Mouse (Mus musculus) cerebellum, adult 9-10 months (tissue): ENCODE results near the gene Ttc5.
"Not testable (repeated sequence)": the region's sequence is repeated elsewhere in the genome, so short reads cannot be mapped to it uniquely, and the experiment has no call there.

Experiments
- DNase-seq: peaks from one replicate; pipeline ENCODE4 v3.0.0; 2022

The Ttc5 gene

DNA sequence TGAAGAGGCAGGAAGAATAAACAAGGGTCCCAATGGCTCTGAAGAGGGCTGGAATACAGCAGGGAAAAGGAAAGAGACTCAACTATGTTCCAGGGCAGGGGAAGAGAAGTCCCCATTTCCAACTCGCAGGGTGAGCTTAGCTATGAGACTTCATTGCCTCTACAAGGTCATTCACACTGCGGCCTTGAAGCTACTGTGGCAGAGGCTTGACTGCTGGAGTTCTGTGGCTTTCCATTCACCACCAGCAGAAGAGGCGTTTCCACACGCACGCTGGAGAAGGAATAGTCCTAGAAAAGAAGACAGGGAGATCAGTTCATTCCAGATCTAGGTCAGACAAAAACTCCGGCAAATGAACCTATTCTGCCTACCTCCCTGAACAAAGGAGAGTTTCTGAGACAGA, 19.6 kb downstream of the Ttc5 start:
- DNase-seq = no peak

DNA sequence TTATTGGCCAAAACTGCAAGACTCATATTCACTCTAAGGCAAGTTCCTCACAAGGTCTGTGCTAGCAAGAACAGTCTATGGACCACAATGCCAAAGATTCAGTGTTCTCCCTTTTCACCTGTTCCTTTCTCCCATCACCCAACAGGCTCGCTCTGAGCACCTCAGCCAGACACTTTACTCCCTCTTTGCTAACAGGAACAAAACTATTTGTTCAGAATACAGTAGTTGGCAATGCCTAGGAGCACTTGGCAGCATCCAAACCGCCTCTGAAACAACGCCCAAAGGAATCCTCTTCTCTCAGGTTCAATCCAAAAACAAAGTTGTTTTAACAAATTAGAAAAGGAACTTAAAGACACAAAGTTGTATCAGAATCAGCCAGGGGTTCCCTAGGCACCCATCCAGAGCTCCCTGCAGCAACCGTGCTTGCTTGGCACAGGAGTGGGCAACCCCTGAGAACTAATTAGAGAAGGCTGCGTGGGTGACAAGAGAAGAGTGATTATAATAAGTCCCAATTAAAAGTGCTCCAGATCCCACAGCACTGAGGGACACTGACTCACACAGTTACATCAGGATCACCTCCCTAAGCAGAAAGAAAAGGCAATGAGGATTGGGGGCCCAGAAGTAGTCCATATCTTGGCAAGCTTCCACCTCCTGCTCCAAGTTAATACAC, 26.8 kb downstream of the Ttc5 start:
- DNase-seq = no peak

- DNase-seq = no peak
Measured at GRCm38 (mm10) chr14:50744994-50745393, 40.3 kb downstream of the Ttc5 start, which contains the start of gene Olfr749. Olfr749 (minus strand) TSS chr14:50745094.

DNA sequence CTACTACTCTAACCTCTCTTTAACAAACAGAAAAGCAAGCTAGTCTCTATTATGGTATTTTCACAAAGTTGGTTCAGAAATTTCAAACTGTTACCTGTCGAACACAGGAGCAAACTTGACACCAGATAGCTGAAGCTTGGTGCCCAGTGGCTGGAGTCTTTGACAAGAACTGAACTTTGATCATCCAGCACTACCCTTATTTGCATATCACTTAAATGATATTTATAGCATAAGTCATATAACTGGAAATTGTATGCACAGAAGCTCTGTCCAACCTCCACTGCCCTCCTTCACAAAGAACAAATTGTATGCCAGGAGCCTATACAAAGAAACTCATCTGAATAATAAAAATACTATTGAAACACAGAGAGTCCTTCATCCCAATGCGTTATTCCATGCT, 43.7 kb downstream of the Ttc5 start:
- DNase-seq = no peak

GRCm38 (mm10) chr14:50740334-50740733, 45.0 kb downstream of the Ttc5 start:
- DNase-seq = no peak

DNA sequence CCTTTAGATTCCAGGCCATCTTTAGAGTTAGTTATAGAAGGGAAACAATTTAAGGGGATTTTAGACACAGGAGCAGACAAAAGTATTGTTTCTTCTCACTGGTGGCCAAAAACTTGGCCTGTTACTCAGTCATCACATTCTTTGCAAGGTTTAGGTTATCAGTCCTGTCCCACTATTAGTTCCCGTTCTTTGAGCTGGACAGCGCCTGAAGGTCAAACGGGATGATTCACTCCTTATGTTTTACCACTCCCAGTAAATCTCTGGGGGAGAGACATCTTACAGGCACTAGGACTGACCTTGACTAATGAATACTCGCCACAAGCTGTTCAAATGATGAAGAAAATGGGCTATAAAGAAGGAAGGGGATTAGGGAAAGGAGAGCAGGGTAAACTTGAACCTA, 62.9 kb downstream of the Ttc5 start:
- DNase-seq = not testable (repeated sequence)

GRCm38 (mm10) chr14:50719875-50720274, 65.4 kb downstream of the Ttc5 start:
- not testable (repeated sequence) for DNase-seq
